Mouse (Mus musculus) midbrain, embryonic 16.5 days (tissue): ENCODE data around the gene Xpnpep3. TPM values are rescaled to one million over a fixed set of nuclear protein-coding genes. Genes with fewer than 3 reads are reported as not detected.

Experiments
- ATAC-seq: fragments of 200-750 bp; cut with Nextera tagmentation; 2 replicates; pipeline ENCODE4 v1.8.0; 2017; ENCODE audit warnings: moderate TSS enrichment
- H3K27ac ChIP-seq: fragments of 300-500 bp; sonication (generic); 2 replicates; pipeline ENCODE4 v1.5.1; 2014; ENCODE audit warnings: mild to moderate bottlenecking, low read length, mixed read lengths
- H3K27me3 ChIP-seq: fragments of 300-500 bp; sonication (generic); 2 replicates; pipeline ENCODE4 v1.6.1; 2014; ENCODE audit warnings: low read depth, low read length, mixed read lengths; ENCODE audit not compliant: control insufficient read depth, insufficient read depth
- H3K36me3 ChIP-seq: fragments of 300-500 bp; sonication (generic); 2 replicates; pipeline ENCODE4 v1.6.1; 2014; ENCODE audit warnings: mild to moderate bottlenecking, low read length, moderate library complexity, mixed read lengths; ENCODE audit not compliant: control insufficient read depth, insufficient read depth
- H3K4me1 ChIP-seq: fragments of 300-500 bp; sonication (generic); 2 replicates; pipeline ENCODE4 v1.6.1; 2014; ENCODE audit warnings: mild to moderate bottlenecking, low read length, mixed read lengths; ENCODE audit not compliant: control insufficient read depth, insufficient read depth
- H3K4me2 ChIP-seq: fragments of 300-500 bp; sonication (generic); 2 replicates; pipeline ENCODE4 v1.6.1; 2014; ENCODE audit warnings: mild to moderate bottlenecking, low read length, mixed read lengths
- H3K4me3 ChIP-seq: fragments of 300-500 bp; sonication (generic); 2 replicates; pipeline ENCODE4 v1.5.1; 2014; ENCODE audit warnings: low read depth, mild to moderate bottlenecking, low read length, moderate library complexity, mixed read lengths
- H3K9ac ChIP-seq: fragments of 300-500 bp; sonication (generic); 2 replicates; pipeline ENCODE4 v1.6.1; 2014; ENCODE audit warnings: low read depth, low read length, mixed read lengths
- H3K9me3 ChIP-seq: fragments of 300-500 bp; sonication (generic); replicated peaks from 2 replicates; pipeline ENCODE4 v1.6.1; 2014; ENCODE audit warnings: mild to moderate bottlenecking, low read length, mixed read lengths; ENCODE audit not compliant: control insufficient read depth, poor library complexity, severe bottlenecking
- WGBS: fragments of 180-500 bp; shearing (Covaris S2); extraction: QIAGEN DNeasy Blood & Tissue Kit; methylation state at CpG from one replicate; pipeline ENCODE4 v1.1.7; 2014; 5-methylcytosine and 5-hydroxymethylcytosine counted together
- polyA plus RNA-seq: library from polyadenylated mRNA; unstranded; fragments of >200 nt; fragmentation: Nextera tagmentation; extraction: Ambion mirVana; gene quantifications from 2 replicates; pipeline ENCODE4 v1.2.1, GENCODE M21; 2015

Gene Xpnpep3
- 9.6 and 10.0 TPM in 2 replicates for polyA plus RNA-seq

DNA sequence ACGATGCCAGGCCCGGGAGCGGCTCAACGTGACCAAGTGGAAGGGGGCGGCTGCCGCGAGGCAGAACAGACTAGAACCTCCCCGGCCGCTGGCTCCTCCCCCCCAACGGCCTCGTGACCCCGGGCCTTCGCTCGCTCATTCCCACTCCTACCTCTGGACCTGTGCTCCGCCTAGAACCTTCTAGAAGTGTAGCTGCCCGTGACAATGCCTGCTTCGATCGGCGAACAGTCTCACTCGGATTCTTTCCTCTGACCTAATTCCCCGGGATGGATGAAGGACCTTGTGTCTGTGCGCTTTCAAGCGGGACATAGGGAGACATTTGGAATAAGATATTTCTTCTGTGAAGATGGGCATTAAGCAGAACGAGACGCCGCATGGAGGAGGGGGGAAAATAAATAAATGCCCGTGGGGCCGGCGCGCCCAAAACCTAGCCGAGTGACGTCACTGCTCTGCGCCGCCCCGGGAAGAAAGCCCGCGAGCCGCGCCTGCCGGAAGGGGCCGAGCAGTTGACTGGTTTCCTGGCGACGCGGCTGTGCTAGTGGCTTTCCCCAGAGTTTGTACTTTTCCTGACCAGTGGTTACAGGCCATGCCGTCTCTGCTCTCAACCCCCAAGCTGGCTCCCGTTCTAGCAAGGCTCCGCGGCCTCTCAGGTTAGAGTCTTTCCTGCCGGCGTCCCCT, at the start of gene Xpnpep3, which contains the start of gene St13:
TSS of gene Xpnpep3 (plus strand) at position 501 of the 678 bp plus-strand sequence.
TSS of gene St13 (minus strand) at position 440 of the 678 bp plus-strand sequence.
- WGBS: under 1% methylated on average over 46 of the region's 50 CpGs
- Histone ChIP-seq H3K36me3 (no peaks in the 10 kb centered on the region), H3K9ac (peak within 1 kb of the TSS; percentile 87), H3K4me1 (peaks cover 24% of the 10 kb centered on the region), H3K4me2 (peak within 1 kb of the TSS; percentile 88), H3K27me3 (no peaks in the 10 kb centered on the region), H3K4me3 (peak within 1 kb of the TSS; percentile 99), H3K27ac (peak within 1 kb of the TSS; percentile 98), H3K9me3 (no peaks in the 10 kb centered on the region)
- peak; percentile 99 for ATAC-seq

DNA sequence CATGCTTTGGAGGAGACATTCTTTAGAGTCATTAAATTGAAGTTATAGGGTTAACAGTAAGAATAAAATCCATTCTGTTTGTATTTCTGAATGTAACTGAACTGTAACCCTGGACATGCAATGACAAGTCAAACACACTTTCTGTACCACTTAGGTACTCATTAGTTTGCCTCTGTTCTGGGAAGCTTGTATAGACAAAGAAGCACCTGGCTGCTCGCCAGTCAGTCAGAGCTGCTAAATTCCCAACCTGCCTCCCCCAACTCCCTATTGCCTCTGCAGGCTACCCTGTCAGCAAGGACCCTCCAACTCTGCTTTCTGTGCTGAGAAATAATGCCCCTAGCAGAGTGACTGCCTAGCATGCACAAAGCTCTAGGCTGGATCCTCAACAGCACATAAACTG, 49.5 kb upstream of the Xpnpep3 start:
- WGBS: 71% methylated on average over 1 of the region's 1 CpGs
- Histone ChIP-seq H3K9me3 (no peaks in the 10 kb centered on the region), H3K27ac (no peak overlapping the region), H3K36me3 (no peaks in the 10 kb centered on the region), H3K4me3 (no peak overlapping the region), H3K4me1 (no peaks in the 10 kb centered on the region), H3K4me2 (no peak overlapping the region), H3K9ac (no peak overlapping the region), H3K27me3 (no peaks in the 10 kb centered on the region)
- no peak for ATAC-seq

DNA sequence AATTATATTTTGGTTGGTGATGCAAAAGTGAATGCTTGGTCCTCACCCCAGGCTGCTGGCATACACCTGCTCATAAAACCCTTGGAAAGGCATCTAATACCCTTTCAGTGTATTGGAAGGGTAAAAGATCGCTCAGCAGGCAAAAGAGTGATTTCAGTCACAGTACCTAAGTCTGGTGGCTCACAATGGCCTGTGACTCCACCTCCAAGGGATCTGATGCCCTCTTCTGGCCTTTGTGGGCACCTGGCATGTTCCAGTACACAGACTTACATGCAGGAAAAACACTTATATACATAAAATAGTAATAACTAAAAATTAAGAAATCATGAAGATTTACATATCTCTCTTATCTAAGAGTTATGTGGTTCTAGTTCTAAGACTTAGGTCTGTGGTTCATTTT, 47.3 kb upstream of the Xpnpep3 start:
- Histone ChIP-seq H3K9ac (no peak overlapping the region), H3K9me3 (no peaks in the 10 kb centered on the region), H3K4me1 (peaks cover 4% of the 10 kb centered on the region; the same call in 1 of the 2 replicates), H3K4me3 (no peak overlapping the region), H3K4me2 (no peak overlapping the region), H3K27me3 (no peaks in the 10 kb centered on the region), H3K36me3 (no peaks in the 10 kb centered on the region), H3K27ac (no peak overlapping the region)
- ATAC-seq: no peak
- WGBS: 45% methylated on average over 1 of the region's 1 CpGs

DNA sequence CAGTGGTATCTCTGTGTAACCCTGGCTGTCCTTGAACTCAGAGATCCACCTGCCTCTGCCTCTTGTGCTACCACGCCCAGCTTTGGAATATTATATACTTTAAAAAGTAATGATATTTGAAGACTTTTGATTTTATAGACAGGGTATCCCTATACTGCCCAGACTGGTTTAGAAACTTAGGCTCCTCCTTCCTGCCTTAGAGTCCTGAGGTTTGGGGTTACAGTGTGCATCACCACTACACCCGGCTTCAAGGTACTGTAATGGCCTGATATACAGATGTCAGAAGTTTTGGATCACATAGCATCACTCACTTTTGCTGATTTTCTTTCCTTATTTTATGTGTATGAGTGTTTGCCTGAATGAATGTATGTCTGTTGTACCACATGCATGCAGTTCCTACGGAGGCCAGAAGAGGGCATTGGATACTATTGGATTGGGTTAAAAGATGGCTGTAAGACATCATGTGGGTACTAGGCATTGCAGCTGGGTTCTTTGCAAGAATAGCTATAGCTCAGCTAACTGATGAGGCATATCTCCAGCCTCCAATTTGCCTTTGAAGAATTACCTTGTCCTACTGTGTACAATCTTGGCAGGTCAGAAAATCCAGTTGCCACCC, 44.7 kb upstream of the Xpnpep3 start:
- Histone ChIP-seq H3K27me3 (no peaks in the 10 kb centered on the region), H3K4me2 (no peak overlapping the region), H3K9me3 (no peaks in the 10 kb centered on the region), H3K9ac (no peak overlapping the region), H3K4me3 (no peak overlapping the region), H3K27ac (no peak overlapping the region), H3K36me3 (no peaks in the 10 kb centered on the region), H3K4me1 (peaks cover 14% of the 10 kb centered on the region)
- ATAC-seq: no peak
- 66% methylated on average over 3 of the region's 3 CpGs for WGBS

DNA sequence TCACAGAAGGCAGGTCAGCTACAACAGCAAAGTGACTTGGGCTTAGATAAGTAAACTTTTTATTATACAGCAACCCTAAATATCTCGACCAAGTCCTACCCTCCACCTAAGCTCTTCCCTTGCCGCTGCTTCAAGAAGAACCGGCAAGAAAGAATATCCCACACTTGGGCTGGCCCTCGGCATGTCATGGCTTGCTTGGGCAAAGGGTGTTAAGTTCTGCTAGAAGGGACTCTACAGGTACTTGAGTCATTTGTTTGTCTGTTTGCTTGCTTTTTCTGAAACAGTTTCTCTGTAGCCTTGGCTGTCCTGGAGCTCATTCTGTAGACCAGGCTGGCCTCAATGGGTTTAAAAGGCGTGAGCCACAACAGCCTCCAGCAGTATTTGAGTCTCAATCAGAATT, 43.0 kb upstream of the Xpnpep3 start:
- ATAC-seq: no peak
- no peak overlapping the region for H3K27ac ChIP-seq
- H3K4me3 ChIP-seq: no peak overlapping the region
- 51% methylated on average over 5 of the region's 5 CpGs for WGBS
- no peaks in the 10 kb centered on the region for H3K36me3 ChIP-seq
- H3K9me3 ChIP-seq: no peaks in the 10 kb centered on the region
- H3K9ac ChIP-seq: no peak overlapping the region
- no peaks in the 10 kb centered on the region for H3K27me3 ChIP-seq
- H3K4me2 ChIP-seq: no peak overlapping the region
- H3K4me1 ChIP-seq: peaks cover 16% of the 10 kb centered on the region

DNA sequence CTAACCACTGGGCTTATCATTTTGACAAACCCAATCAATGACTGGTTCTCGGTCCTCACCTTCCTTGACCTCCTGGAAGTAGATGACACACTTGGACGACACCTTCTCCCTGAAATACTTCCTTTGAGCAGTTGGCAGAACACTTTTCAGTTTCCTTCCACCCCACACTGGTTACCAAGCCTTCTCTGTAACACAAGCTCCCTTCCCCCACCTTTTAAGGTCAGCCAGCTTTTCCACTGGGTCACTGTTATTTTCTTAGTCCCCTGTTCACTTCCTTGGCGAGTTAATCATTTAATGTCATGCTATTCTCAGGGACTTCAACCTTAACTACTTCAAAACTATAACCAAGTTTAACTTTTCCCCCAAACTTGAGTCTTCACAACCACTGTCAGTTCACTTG, 41.0 kb upstream of the Xpnpep3 start:
- Histone ChIP-seq H3K9ac (no peak overlapping the region), H3K4me1 (peaks cover 16% of the 10 kb centered on the region), H3K4me2 (no peak overlapping the region), H3K9me3 (no peaks in the 10 kb centered on the region), H3K36me3 (no peaks in the 10 kb centered on the region), H3K27me3 (no peaks in the 10 kb centered on the region), H3K27ac (no peak overlapping the region), H3K4me3 (no peak overlapping the region)
- ATAC-seq: no peak
- 92% methylated on average over 3 of the region's 3 CpGs for WGBS

DNA sequence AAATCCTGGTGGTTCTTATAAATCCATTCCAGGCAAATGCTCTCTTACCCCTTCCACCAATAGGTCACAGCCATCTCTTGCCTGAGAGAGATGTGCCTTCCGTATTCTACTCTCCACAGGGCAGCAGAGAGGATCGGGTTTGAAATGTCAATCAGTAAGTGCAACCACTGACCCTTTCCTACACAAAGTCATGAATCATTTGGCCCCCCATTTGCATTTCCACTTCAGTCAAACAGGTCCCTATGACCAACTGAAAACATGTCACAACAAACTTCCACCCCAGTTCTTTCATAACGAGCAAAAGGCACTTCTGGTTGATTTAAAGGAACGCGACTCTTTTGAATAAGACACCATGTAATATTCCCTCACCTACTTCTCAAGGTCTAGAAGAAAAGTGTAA, 40.5 kb upstream of the Xpnpep3 start:
- Histone ChIP-seq H3K27ac (no peak overlapping the region), H3K9me3 (no peaks in the 10 kb centered on the region), H3K9ac (no peak overlapping the region), H3K4me2 (no peak overlapping the region; the same call in 1 of the 2 replicates), H3K27me3 (no peaks in the 10 kb centered on the region), H3K4me1 (peaks cover 16% of the 10 kb centered on the region), H3K36me3 (no peaks in the 10 kb centered on the region), H3K4me3 (no peak overlapping the region)
- ATAC-seq: no peak
- WGBS: 89% methylated on average over 5 of the region's 5 CpGs

DNA sequence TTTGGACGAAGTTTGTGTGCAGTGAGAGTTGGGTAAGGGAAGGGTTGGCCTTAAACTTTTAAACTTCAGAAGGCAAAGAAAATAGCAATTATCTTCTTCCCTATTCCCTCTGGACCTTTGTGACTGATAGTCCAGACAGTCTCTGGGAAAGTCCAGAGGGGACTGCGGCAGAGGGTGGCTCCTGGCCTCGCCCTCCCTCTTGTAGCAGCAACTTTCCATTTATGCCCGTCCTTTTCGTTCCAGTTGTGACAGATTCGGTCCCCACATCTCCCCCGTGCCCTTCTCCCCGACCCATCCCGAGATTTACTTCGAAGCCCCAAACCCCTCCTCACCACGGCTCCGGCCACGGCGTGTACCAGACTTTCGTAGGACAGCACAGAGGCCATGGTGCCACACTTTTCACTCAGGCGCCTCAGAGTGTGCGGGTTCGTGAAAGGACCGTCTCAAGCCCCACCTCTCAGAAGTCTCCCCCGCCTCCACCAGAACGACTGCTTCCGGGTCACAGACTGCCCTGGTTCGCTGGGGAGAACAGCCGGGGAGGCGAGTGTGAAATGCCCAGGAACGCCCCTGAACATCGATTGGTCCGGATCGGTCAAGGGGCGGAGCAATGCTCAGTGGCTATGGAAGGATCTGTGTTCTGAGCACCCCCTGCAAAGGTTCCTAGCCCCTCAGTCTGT, 39.5 kb upstream of the Xpnpep3 start, which contains the start of gene Slc25a17:
TSS of gene Slc25a17 (minus strand) at position 468 of the 677 bp plus-strand sequence.
- ATAC-seq: peak; percentile 99
- peak within 1 kb of the TSS; percentile 40 for H3K27ac ChIP-seq
- 1% methylated on average over 30 of the region's 30 CpGs for WGBS

DNA sequence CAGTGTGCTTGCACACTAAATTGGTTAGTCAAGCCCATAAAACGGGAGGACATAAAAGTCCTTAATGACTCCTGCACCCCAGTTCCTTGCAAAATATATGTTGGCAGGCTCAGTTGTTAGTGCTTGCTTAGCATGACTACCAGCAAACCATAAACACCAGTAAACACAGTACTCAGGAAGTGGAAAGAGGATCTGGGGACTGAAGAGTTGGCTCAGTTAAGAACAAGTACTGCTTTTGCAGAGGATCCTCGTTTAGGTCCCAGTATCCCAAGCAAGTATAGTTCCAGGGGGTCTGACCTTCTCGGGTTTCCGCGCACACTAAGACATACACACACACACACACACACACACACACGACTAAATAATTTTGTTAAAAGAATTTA, 38.9 kb upstream of the Xpnpep3 start:
- H3K27me3 ChIP-seq: no peaks in the 10 kb centered on the region
- H3K9me3 ChIP-seq: no peaks in the 10 kb centered on the region
- H3K4me2 ChIP-seq: peak overlapping the region; percentile 81
- no peak; the same call in 1 of the 2 replicates for ATAC-seq
- WGBS: 37% methylated on average over 6 of the region's 6 CpGs
- H3K4me1 ChIP-seq: peaks cover 16% of the 10 kb centered on the region
- peak overlapping the region; percentile 43; the same call in 1 of the 2 replicates for H3K9ac ChIP-seq
- peaks cover 9% of the 10 kb centered on the region for H3K36me3 ChIP-seq
- peak overlapping the region; percentile 40 for H3K27ac ChIP-seq
- peak overlapping the region; percentile 50 for H3K4me3 ChIP-seq

More for the DNA sequence above, 39.5 kb upstream of the Xpnpep3 start, which contains the start of gene Slc25a17:
- Histone ChIP-seq H3K27me3 (no peaks in the 10 kb centered on the region), H3K4me3 (peak within 1 kb of the TSS; percentile 50), H3K36me3 (peaks cover 4% of the 10 kb centered on the region), H3K9ac (peak within 1 kb of the TSS; percentile 62), H3K9me3 (no peaks in the 10 kb centered on the region), H3K4me1 (peaks cover 16% of the 10 kb centered on the region), H3K4me2 (peak within 1 kb of the TSS; percentile 81)
